Mouse (Mus musculus): ENCODE data around the gene Ccdc105.

GRCm38 (mm10) chr10:78722036-78722435 is 30.8 kb downstream of the Ccdc105 start:
- TF ChIP-seq CTCF (IDR thresholded peaks at IDR 0.05; ENCODE audit: low read depth): no peak
- no peak for TF ChIP-seq EP300 (IDR thresholded peaks at IDR 0.05; ENCODE audit: low read depth)

Data from liver, embryonic 14.5 days (tissue).